Mouse (Mus musculus) kidney, postnatal 25 days (tissue): ENCODE data around the gene Acer1.
A peak's percentile ranks its signal among the peaks of the same experiment; 100 is the strongest.

Source experiments
- DNase-seq, 2 experiments: peaks; one replicate each; pipeline ENCODE4 v3.0.0; 2021; ENCODE audit warnings: mixed read lengths in 2 of 2

Acer1 gene

GRCm38 (mm10) chr17:56982013-56982412 lies at the start of gene Acer1:
Acer1 (minus strand) TSS chr17:56982126.
- DNase-seq = peak in 1 of 2 experiments; percentile 34

- peak; percentile 21 to 65 for DNase-seq
Measured at GRCm38 (mm10) chr17:57030931-57031660, 49.2 kb upstream of the Acer1 start, which contains the start of gene Khsrp. Khsrp (minus strand) TSS chr17:57031522.

- DNase-seq = peak; percentile 18 to 56
Measured at GRCm38 (mm10) chr17:57029691-57030090, 47.8 kb upstream of the Acer1 start.

GRCm38 (mm10) chr17:57027471-57027870 lies 45.5 kb upstream of the Acer1 start:
- no peak for DNase-seq

- no peak for DNase-seq
Measured at GRCm38 (mm10) chr17:57020960-57021359, 39.0 kb upstream of the Acer1 start.

- DNase-seq = no peak
Measured at GRCm38 (mm10) chr17:57019693-57020092, 37.8 kb upstream of the Acer1 start.

- DNase-seq = no peak
Measured at GRCm38 (mm10) chr17:57012245-57012795, 30.4 kb upstream of the Acer1 start.

GRCm38 (mm10) chr17:57011236-57012141 lies 29.6 kb upstream of the Acer1 start, which contains the start of the genes Gtf2f1 and Gm17949:
Gtf2f1 (minus strand) TSS chr17:57011288.
Gm17949 (plus strand) TSS chr17:57011469.
- peak; percentile 95 to 97 for DNase-seq

- no peak for DNase-seq
Measured at GRCm38 (mm10) chr17:57010911-57011235, 28.9 kb upstream of the Acer1 start.

- DNase-seq = no peak
Measured at GRCm38 (mm10) chr17:57007137-57007905, 25.4 kb upstream of the Acer1 start.

- no peak for DNase-seq
Measured at GRCm38 (mm10) chr17:57003994-57004393, 22.1 kb upstream of the Acer1 start.

- DNase-seq = no peak
Measured at GRCm38 (mm10) chr17:57001228-57001627, 19.3 kb upstream of the Acer1 start.

GRCm38 (mm10) chr17:56999968-57000609 lies 18.2 kb upstream of the Acer1 start, which contains the start of gene Pspn:
Pspn (minus strand) TSS chr17:57000018.
- peak in 1 of 2 experiments; percentile 23 for DNase-seq

GRCm38 (mm10) chr17:56999414-56999813 lies 17.5 kb upstream of the Acer1 start:
- DNase-seq = no peak

- peak; percentile 99 to 100 for DNase-seq
Measured at GRCm38 (mm10) chr17:56997029-56997667, 15.2 kb upstream of the Acer1 start, which contains the start of gene Alkbh7. Alkbh7 (plus strand) TSS chr17:56997339.

- DNase-seq = no peak
Measured at GRCm38 (mm10) chr17:56996506-56996905, 14.6 kb upstream of the Acer1 start.

GRCm38 (mm10) chr17:56995046-56995445 lies 13.1 kb upstream of the Acer1 start:
- DNase-seq = no peak

GRCm38 (mm10) chr17:56990966-56991365 lies 9.0 kb upstream of the Acer1 start:
- peak in 1 of 2 experiments; percentile 26 for DNase-seq

- DNase-seq = peak; percentile 97 to 98
Measured at GRCm38 (mm10) chr17:56990115-56990746, 8.3 kb upstream of the Acer1 start, which contains the start of gene Clpp. Clpp (plus strand) TSS chr17:56990305.

- DNase-seq = peak; percentile 81 to 89
Measured at GRCm38 (mm10) chr17:56989467-56990114, 7.7 kb upstream of the Acer1 start.
